Mouse (Mus musculus): Measurements from ENCODE around the gene Slc12a1. TPM values are rescaled to one million over a fixed set of nuclear protein-coding genes. Genes with fewer than 3 reads are reported as not detected.

Slc12a1 gene
- polyA plus RNA-seq, 1 experiment = 0.01 TPM

DNA sequence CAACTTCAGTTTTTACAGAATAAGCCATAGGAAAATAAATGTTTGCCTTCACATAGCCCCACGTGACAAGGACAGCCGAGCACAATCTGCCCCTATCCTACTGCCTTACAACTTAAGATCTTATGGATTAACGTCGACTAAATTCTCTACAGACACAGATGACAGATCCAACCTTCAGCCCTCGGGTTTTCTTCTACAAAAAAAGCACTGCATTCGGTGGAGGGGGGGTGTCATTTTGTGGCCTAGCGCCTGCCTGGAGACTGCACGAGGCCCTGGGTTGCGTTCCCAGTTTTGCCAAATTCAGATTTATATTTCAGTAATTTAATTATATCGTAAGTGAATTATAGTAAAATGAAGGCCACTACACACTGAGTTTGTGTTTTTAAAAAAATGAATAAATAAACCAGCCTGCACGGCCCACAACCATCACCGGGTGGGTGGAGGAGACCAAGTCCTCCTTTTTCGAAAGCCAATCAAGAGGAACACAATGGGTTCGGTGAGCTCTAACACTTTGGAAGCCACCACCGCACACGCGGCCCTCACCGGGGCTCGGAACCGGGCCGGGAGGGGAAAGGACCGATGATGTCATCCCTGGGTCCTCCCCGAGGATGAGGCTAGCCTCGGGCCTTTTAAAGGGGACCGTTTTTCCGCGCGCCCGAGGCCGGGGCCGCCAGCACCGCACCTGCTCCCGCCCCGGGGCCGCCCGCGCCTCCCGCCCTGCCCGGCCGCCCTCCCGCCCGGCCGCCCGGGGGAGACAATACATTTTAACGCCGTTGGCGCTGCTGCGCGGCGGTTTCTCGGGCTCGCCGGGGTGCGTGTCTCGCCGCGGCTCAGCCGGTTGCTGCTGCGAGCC lies 29.5 kb upstream of the Slc12a1 start:
- Histone ChIP-seq H3K4me2 (ENCODE audit: low read depth) (peak overlapping the region; percentile 90), H3K27me3 (ENCODE audit: control insufficient read depth, insufficient read depth, insufficient read length) (no peaks in the 10 kb centered on the region), H3ac (ENCODE audit: control insufficient read depth, insufficient read length) (peak overlapping the region; percentile 46), H3K4me3 (peak overlapping the region; percentile 65), H3K36me3 (ENCODE audit: control insufficient read depth, insufficient read depth) (no peaks in the 10 kb centered on the region), H3K79me2 (ENCODE audit: control insufficient read depth, insufficient read depth) (peaks cover 52% of the 10 kb centered on the region)
- peak; percentile 83 for TF ChIP-seq USF1 (IDR thresholded peaks at IDR 0.05; ENCODE audit: low read depth)
- no peak for TF ChIP-seq POLR2A (IDR thresholded peaks at IDR 0.05; ENCODE audit: insufficient read length, low read depth)

GRCm38 (mm10) chr2:125123477-125123852 lies 28.8 kb upstream of the Slc12a1 start, which contains the start of gene Myef2:
Gene Myef2, minus strand, starts transcription at chr2:125123661.
- Histone ChIP-seq H3ac (ENCODE audit: control insufficient read depth, insufficient read length) (peak within 1 kb of the TSS; percentile 46), H3K4me3 (peak within 1 kb of the TSS; percentile 65), H3K79me2 (ENCODE audit: control insufficient read depth, insufficient read depth) (peaks cover 46% of the 10 kb centered on the region), H3K27me3 (ENCODE audit: control insufficient read depth, insufficient read depth, insufficient read length) (no peaks in the 10 kb centered on the region), H3K4me2 (ENCODE audit: low read depth) (peak within 1 kb of the TSS; percentile 90), H3K36me3 (ENCODE audit: control insufficient read depth, insufficient read depth) (no peaks in the 10 kb centered on the region)
- TF ChIP-seq E2F4 (IDR thresholded peaks at IDR 0.05; ENCODE audit: insufficient read depth) = peak; percentile 79
- TF ChIP-seq CEBPB (IDR thresholded peaks at IDR 0.05; ENCODE audit: insufficient read depth, poor library complexity, severe bottlenecking) = no peak
- TF ChIP-seq MYOG (IDR thresholded peaks at IDR 0.05; ENCODE audit: control insufficient read depth in 1 of 3, insufficient read depth in 1 of 3, insufficient read length in 2 of 3, low read depth in 2 of 3) = peak in 1 of 3 experiments; percentile 37

DNA sequence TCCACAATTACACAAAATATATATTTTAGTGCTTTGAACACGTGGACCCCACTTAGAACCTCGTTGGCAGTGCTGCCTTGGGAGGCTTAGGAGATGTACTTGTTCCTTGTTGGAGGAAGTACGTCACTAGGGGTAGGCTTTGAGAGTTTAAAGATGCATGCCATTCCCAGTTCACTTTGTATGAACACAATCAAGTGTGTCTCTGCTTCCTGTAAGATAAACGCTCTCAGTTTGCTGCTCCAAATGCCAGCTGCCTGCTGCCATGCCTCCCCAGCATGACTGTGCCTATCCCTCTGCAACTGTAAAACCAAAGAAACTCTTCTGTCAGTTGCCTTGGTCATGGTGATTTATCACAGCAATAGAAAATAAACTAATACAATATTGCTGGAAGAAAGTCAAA lies 26.5 kb upstream of the Slc12a1 start:
- no peak overlapping the region for H3ac ChIP-seq (ENCODE audit: control insufficient read depth, insufficient read length)
- no peak overlapping the region for H3K4me3 ChIP-seq
- no peak for TF ChIP-seq POLR2AphosphoS2 (IDR thresholded peaks at IDR 0.05; ENCODE audit: insufficient read length, low read depth)
- no peak for TF ChIP-seq SRF (IDR thresholded peaks at IDR 0.05; ENCODE audit: control insufficient read depth, insufficient read length, low read depth)
- TF ChIP-seq REST (IDR thresholded peaks at IDR 0.05; ENCODE audit: insufficient read depth, insufficient read length) = no peak
- TF ChIP-seq TCF3 (IDR thresholded peaks at IDR 0.05; ENCODE audit: insufficient read length, low read depth) = no peak
- TF ChIP-seq MYOD1 (IDR thresholded peaks at IDR 0.05; ENCODE audit: control insufficient read depth in 1 of 3, insufficient read length in 2 of 3, low read depth in 2 of 3) = no peak
- no peak for TF ChIP-seq POLR2A (IDR thresholded peaks at IDR 0.05; ENCODE audit: insufficient read length, low read depth)
- no peak for TF ChIP-seq MYOG (IDR thresholded peaks at IDR 0.05; ENCODE audit: control insufficient read depth in 1 of 3, insufficient read depth in 1 of 3, insufficient read length in 2 of 3, low read depth in 2 of 3)
- no peak for TF ChIP-seq TCF12 (IDR thresholded peaks at IDR 0.05; ENCODE audit: insufficient read depth, poor library complexity, severe bottlenecking)
- TF ChIP-seq MAX (IDR thresholded peaks at IDR 0.05; ENCODE audit: low read depth) = no peak
- no peak for TF ChIP-seq USF1 (IDR thresholded peaks at IDR 0.05; ENCODE audit: low read depth)
- no peak for TF ChIP-seq E2F4 (IDR thresholded peaks at IDR 0.05; ENCODE audit: insufficient read depth)
- H3K79me2 ChIP-seq (ENCODE audit: control insufficient read depth, insufficient read depth) = peaks cover 22% of the 10 kb centered on the region
- no peaks in the 10 kb centered on the region for H3K27me3 ChIP-seq (ENCODE audit: control insufficient read depth, insufficient read depth, insufficient read length)
- no peak overlapping the region for H3K4me2 ChIP-seq (ENCODE audit: low read depth)
- no peaks in the 10 kb centered on the region for H3K36me3 ChIP-seq (ENCODE audit: control insufficient read depth, insufficient read depth)

- Histone ChIP-seq H3ac (ENCODE audit: control insufficient read depth, insufficient read length) (no peak overlapping the region), H3K27me3 (ENCODE audit: control insufficient read depth, insufficient read depth, insufficient read length) (no peaks in the 10 kb centered on the region), H3K4me3 (no peak overlapping the region), H3K79me2 (ENCODE audit: control insufficient read depth, insufficient read depth) (peaks cover 12% of the 10 kb centered on the region), H3K36me3 (ENCODE audit: control insufficient read depth, insufficient read depth) (no peaks in the 10 kb centered on the region), H3K4me2 (ENCODE audit: low read depth) (no peak overlapping the region)
- TF ChIP-seq TCF3 (IDR thresholded peaks at IDR 0.05; ENCODE audit: insufficient read length, low read depth) (no peak), CEBPB (IDR thresholded peaks at IDR 0.05; ENCODE audit: insufficient read depth, poor library complexity, severe bottlenecking) (no peak), USF1 (IDR thresholded peaks at IDR 0.05; ENCODE audit: low read depth) (no peak), MYOD1 (IDR thresholded peaks at IDR 0.05; ENCODE audit: control insufficient read depth in 1 of 3, insufficient read length in 2 of 3, low read depth in 2 of 3) (no peak), TCF12 (IDR thresholded peaks at IDR 0.05; ENCODE audit: insufficient read depth, poor library complexity, severe bottlenecking) (no peak)
Measured at GRCm38 (mm10) chr2:125126792-125127191, 25.5 kb upstream of the Slc12a1 start.

DNA sequence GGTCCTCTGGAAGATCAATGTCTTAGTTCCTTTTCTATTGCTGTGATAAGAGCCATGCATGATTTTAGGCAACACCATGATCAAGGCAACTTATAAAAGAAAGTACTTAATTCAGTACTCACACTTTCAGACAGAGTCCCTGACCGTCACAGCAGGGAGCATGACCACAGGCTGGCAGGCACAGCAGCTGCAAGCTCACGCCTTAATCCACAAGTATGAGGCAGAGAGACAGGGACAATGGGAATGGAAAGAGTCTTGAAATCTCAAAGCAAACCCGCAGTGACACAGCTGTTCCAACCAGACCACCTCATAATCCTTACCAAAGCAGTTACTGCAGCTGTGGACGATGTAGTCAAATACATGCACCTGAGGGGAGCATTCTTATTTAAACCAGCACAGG lies 18.2 kb upstream of the Slc12a1 start:
- no peaks in the 10 kb centered on the region for H3K27me3 ChIP-seq (ENCODE audit: control insufficient read depth, insufficient read depth, insufficient read length)

More for the DNA sequence above, 18.2 kb upstream of the Slc12a1 start:
- Histone ChIP-seq H3K79me2 (ENCODE audit: control insufficient read depth, insufficient read depth) (no peaks in the 10 kb centered on the region), H3K4me3 (no peak overlapping the region), H3K36me3 (ENCODE audit: control insufficient read depth, insufficient read depth) (no peaks in the 10 kb centered on the region), H3ac (ENCODE audit: control insufficient read depth, insufficient read length) (no peak overlapping the region), H3K4me2 (ENCODE audit: low read depth) (no peak overlapping the region)
- TF ChIP-seq MYOD1 (IDR thresholded peaks at IDR 0.05; ENCODE audit: control insufficient read depth in 1 of 3, insufficient read length in 2 of 3, low read depth in 2 of 3) (peak; percentile 74 to 96 (median 95)), CEBPB (IDR thresholded peaks at IDR 0.05; ENCODE audit: insufficient read depth, poor library complexity, severe bottlenecking) (no peak), USF1 (IDR thresholded peaks at IDR 0.05; ENCODE audit: low read depth) (no peak), MYOG (IDR thresholded peaks at IDR 0.05; ENCODE audit: control insufficient read depth in 1 of 3, insufficient read depth in 1 of 3, insufficient read length in 2 of 3, low read depth in 2 of 3) (peak; percentile 92 to 98 (median 95)), TCF12 (IDR thresholded peaks at IDR 0.05; ENCODE audit: insufficient read depth, poor library complexity, severe bottlenecking) (peak; percentile 90), POLR2A (IDR thresholded peaks at IDR 0.05; ENCODE audit: insufficient read length, low read depth) (no peak), TCF3 (IDR thresholded peaks at IDR 0.05; ENCODE audit: insufficient read length, low read depth) (peak; percentile 83), MAX (IDR thresholded peaks at IDR 0.05; ENCODE audit: low read depth) (no peak), SRF (IDR thresholded peaks at IDR 0.05; ENCODE audit: control insufficient read depth, insufficient read length, low read depth) (no peak), REST (IDR thresholded peaks at IDR 0.05; ENCODE audit: insufficient read depth, insufficient read length) (peak; percentile 13)
